Mouse (Mus musculus) liver, adult 2 months (tissue): ENCODE data around the gene Styk1. TPM values are rescaled to one million over a fixed set of nuclear protein-coding genes. Genes with fewer than 3 reads are reported as not detected.
A peak's percentile ranks its signal among the peaks of the same experiment; 100 is the strongest.

Experiments
- DNase-seq: peaks from one replicate; pipeline ENCODE4 v3.0.0-alpha.2; 2011; ENCODE audit warnings: low read depth, low spot score; ENCODE audit errors: extremely low read depth
- H3K27ac ChIP-seq: fragments of 200-500 bp; replicated peaks from 2 replicates; pipeline ENCODE4 v1.5.1; 2012; ENCODE audit warnings: low read depth, mild to moderate bottlenecking, control low read depth, inconsistent platforms, low read length; ENCODE audit not compliant: insufficient read depth
- H3K27me3 ChIP-seq: fragments of 200-500 bp; 2 replicates; pipeline ENCODE4 v1.6.1; 2012; ENCODE audit warnings: mild to moderate bottlenecking, moderate library complexity, low read length, inconsistent platforms; ENCODE audit not compliant: control insufficient read depth, insufficient read depth
- H3K36me3 ChIP-seq: fragments of 200-500 bp; 2 replicates; pipeline ENCODE4 v1.6.1; 2012; ENCODE audit warnings: low read length, inconsistent platforms; ENCODE audit not compliant: control insufficient read depth, insufficient read depth
- H3K4me1 ChIP-seq: fragments of 200-500 bp; 2 replicates; pipeline ENCODE4 v1.6.1; 2011; ENCODE audit warnings: low read length; ENCODE audit not compliant: control insufficient read depth, insufficient read depth
- H3K4me3 ChIP-seq: fragments of 200-500 bp; 2 replicates; pipeline ENCODE4 v1.5.1; 2011; ENCODE audit warnings: low read depth, mild to moderate bottlenecking, control low read depth, low read length, moderate library complexity; ENCODE audit not compliant: insufficient read depth
- H3K79me2 ChIP-seq: fragments of 200-500 bp; 2 replicates; pipeline ENCODE4 v1.6.1; 2012; ENCODE audit warnings: inconsistent platforms, mild to moderate bottlenecking, low read length, moderate library complexity; ENCODE audit not compliant: control insufficient read depth, insufficient read depth
- H3K9ac ChIP-seq: fragments of 200-500 bp; 2 replicates; pipeline ENCODE4 v1.6.1; 2012; ENCODE audit warnings: low read depth, mild to moderate bottlenecking, control low read depth, inconsistent platforms, low read length
- CTCF ChIP-seq: fragments of 200-500 bp; IDR thresholded peaks from 2 replicates; pipeline ENCODE4 v1.5.1; 2011; ENCODE audit warnings: low read depth, low read length, control low read depth
- POLR2A ChIP-seq: fragments of 200-500 bp; IDR thresholded peaks from 2 replicates; pipeline ENCODE4 v1.6.1; 2011; ENCODE audit warnings: low read length, control low read depth; ENCODE audit not compliant: insufficient read depth; ENCODE audit errors: extremely low read depth
- WGBS: fragments of 180-500 bp; shearing (Covaris S2); methylation state at CpG from one replicate; pipeline ENCODE4 v1.1.7; 2018; 5-methylcytosine and 5-hydroxymethylcytosine counted together
- polyA plus RNA-seq: library from polyadenylated mRNA; depleted of rRNA; stranded (reverse); fragments of >200 nt; gene quantifications from 2 replicates; pipeline ENCODE4 v1.2.3, GENCODE M21; 2012
- total RNA-seq: library from RNA; depleted of rRNA; stranded (reverse); fragments of >200 nt; gene quantifications from 2 replicates; pipeline ENCODE4 v1.2.3, GENCODE M21; 2014

The Styk1 gene
- total and polyA plus RNA-seq, 2 experiments = not detected

GRCm38 (mm10) chr6:131304776-131305175, 48.6 kb downstream of the Styk1 start:
- no peak for DNase-seq
- WGBS = 23% methylated on average over 3 of the region's 3 CpGs
- H3K79me2 ChIP-seq = no peaks in the 10 kb centered on the region

GRCm38 (mm10) chr6:131298531-131298930, 54.9 kb downstream of the Styk1 start:
- peaks cover 2% of the 10 kb centered on the region; the same call in 1 of the 2 replicates for H3K4me1 ChIP-seq
- H3K36me3 ChIP-seq = no peaks in the 10 kb centered on the region
- no peak for DNase-seq
- H3K79me2 ChIP-seq = no peaks in the 10 kb centered on the region
- H3K27ac ChIP-seq = no peak overlapping the region
- H3K9ac ChIP-seq = no peak overlapping the region
- TF ChIP-seq CTCF (no peak), POLR2A (no peak)
- H3K4me3 ChIP-seq = no peak overlapping the region
- no peaks in the 10 kb centered on the region for H3K27me3 ChIP-seq

More at GRCm38 (mm10) chr6:131304776-131305175, 48.6 kb downstream of the Styk1 start:
- no peak overlapping the region for H3K9ac ChIP-seq
- H3K4me3 ChIP-seq = no peak overlapping the region
- H3K27me3 ChIP-seq = no peaks in the 10 kb centered on the region
- no peak overlapping the region for H3K27ac ChIP-seq
- TF ChIP-seq POLR2A (no peak), CTCF (no peak)
- no peaks in the 10 kb centered on the region for H3K36me3 ChIP-seq
- no peaks in the 10 kb centered on the region for H3K4me1 ChIP-seq

- peaks cover 5% of the 10 kb centered on the region; the same call in 1 of the 2 replicates for H3K4me1 ChIP-seq
- H3K9ac ChIP-seq = no peak overlapping the region
- no peaks in the 10 kb centered on the region for H3K36me3 ChIP-seq
- H3K4me3 ChIP-seq = no peak overlapping the region
- 30% methylated on average over 5 of the region's 5 CpGs for WGBS
- no peak for TF ChIP-seq CTCF
- TF ChIP-seq POLR2A = no peak
- H3K27me3 ChIP-seq = no peaks in the 10 kb centered on the region
- DNase-seq = peak; percentile 76
- H3K27ac ChIP-seq = no peak overlapping the region
- no peaks in the 10 kb centered on the region for H3K79me2 ChIP-seq
These were observed 58.8 kb downstream of the Styk1 start for GRCm38 (mm10) chr6:131294435-131295112.

- Histone ChIP-seq H3K36me3 (no peaks in the 10 kb centered on the region; the same call in 1 of the 2 replicates), H3K27me3 (no peaks in the 10 kb centered on the region), H3K79me2 (no peaks in the 10 kb centered on the region), H3K27ac (no peak overlapping the region), H3K4me1 (peaks cover 5% of the 10 kb centered on the region; the same call in 1 of the 2 replicates), H3K9ac (no peak overlapping the region), H3K4me3 (no peak overlapping the region)
- peak; percentile 7 for DNase-seq
- 68% methylated on average over 5 of the region's 5 CpGs for WGBS
- no peak for TF ChIP-seq CTCF
- no peak for TF ChIP-seq POLR2A
These were observed 59.5 kb downstream of the Styk1 start for GRCm38 (mm10) chr6:131293916-131294315.

GRCm38 (mm10) chr6:131292991-131293788, 60.2 kb downstream of the Styk1 start, which contains the start of gene Magohb:
Gene Magohb, minus strand, starts transcription at chr6:131293244.
- no peak within 1 kb of the TSS for H3K27ac ChIP-seq
- H3K27me3 ChIP-seq = no peaks in the 10 kb centered on the region
- peak within 1 kb of the TSS; percentile 76 for H3K4me3 ChIP-seq
- peak within 1 kb of the TSS; percentile 78 for H3K9ac ChIP-seq
- H3K79me2 ChIP-seq = no peaks in the 10 kb centered on the region
- TF ChIP-seq POLR2A (0 out of 2 replicates have a peak, but pooled peaks have one; percentile 18), CTCF (no peak)
- no peaks in the 10 kb centered on the region; the same call in 1 of the 2 replicates for H3K36me3 ChIP-seq
- WGBS = 3% methylated on average over 51 of the region's 51 CpGs
- DNase-seq = peak; percentile 46
- H3K4me1 ChIP-seq = peaks cover 5% of the 10 kb centered on the region; the same call in 1 of the 2 replicates
